Mouse (Mus musculus): ENCODE data around the gene Vmn1r69. TPM values are rescaled to one million over a fixed set of nuclear protein-coding genes. Genes with fewer than 3 reads are reported as not detected.

Gene Vmn1r69
- not detected in 2 replicates for polyA plus RNA-seq (2016; fragmentation: Nextera tagmentation; extraction: Ambion mirVana)

DNA sequence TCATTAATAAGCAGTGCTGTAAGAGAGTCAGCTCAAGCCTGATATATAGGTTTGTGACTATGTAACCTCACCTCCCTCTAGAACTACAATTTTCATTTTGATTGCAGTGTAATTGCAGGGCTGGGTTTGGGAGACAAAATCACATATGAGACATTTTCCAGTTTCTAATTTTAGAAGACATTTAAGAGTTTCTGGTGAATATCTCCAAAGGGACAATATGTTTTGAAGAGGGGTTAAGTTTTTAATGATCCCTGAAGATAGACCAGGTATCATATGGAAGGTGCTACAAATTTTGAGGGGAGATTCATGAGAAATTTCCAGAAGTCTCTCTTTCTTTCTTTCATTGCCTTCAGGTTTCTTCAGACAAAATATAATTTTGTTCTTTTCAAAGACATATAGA lies at the start of gene Vmn1r69:
TSS of gene Vmn1r69 (minus strand) at position 101 of the 400 bp plus-strand sequence.
- Histone ChIP-seq H3K27ac (no peak within 1 kb of the TSS), H3K4me3 (no peak within 1 kb of the TSS), H3K36me3 (no peaks in the 10 kb centered on the region), H3K27me3 (ENCODE audit: low read depth, poor library complexity, severe bottlenecking) (no peaks in the 10 kb centered on the region), H3K9me3 (replicated peaks) (peaks cover 2% of the 10 kb centered on the region; the same call in 1 of the 2 replicates), H3K4me1 (no peaks in the 10 kb centered on the region)
- no peak for DNase-seq (ENCODE audit: low spot score)

DNA sequence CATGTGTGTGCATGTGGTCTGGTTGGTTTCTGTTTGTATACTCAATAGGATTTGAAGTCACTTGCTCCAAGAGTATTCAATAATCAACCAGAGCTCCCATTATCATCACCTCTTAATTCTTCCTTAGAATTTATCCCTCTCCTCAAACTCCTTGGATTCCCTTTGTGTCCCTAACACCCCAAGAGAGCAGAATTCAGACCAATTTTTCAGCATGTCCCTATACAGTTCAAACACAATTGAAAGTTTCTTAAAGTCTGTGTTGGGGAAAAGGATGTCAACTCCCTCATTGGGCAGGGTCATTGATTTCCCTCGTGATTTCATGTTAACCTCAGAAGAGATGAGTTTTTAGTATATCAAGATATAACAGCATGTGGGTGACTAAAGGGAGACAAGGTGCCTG lies 17.8 kb upstream of the Vmn1r69 start, which contains the start of gene Vmn1r70:
TSS of gene Vmn1r70 (plus strand) at position 301 of the 400 bp plus-strand sequence.
- Histone ChIP-seq H3K27ac (no peak within 1 kb of the TSS), H3K4me3 (no peak within 1 kb of the TSS), H3K9me3 (replicated peaks) (peaks cover 11% of the 10 kb centered on the region; the same call in 1 of the 2 replicates), H3K36me3 (no peaks in the 10 kb centered on the region), H3K27me3 (ENCODE audit: low read depth, poor library complexity, severe bottlenecking) (no peaks in the 10 kb centered on the region), H3K4me1 (no peaks in the 10 kb centered on the region)
- no peak for DNase-seq (ENCODE audit: low spot score)
- WGBS, result 76% methylated on average over 1 of the region's 1 CpGs

DNA sequence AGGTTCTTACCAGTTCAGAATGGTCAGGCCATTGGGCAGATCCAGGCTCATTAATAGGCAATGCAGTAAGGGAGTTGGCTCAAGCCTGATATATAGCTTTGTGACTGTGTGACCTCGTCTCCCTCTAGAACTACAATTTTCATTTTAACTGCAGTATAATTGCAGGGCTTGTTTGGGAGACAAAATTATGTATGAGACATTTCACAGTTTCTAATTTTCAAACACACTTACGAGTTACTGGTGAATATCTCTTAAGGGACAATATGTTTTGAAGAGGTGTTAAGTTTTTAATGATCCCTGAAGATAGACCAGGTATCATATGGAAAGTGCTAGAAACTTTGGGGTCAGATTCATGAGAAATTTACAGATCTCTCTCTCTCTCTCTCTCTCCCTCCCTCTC lies 55.1 kb downstream of the Vmn1r69 start, which contains the start of gene Vmn1r68:
TSS of gene Vmn1r68 (minus strand) at position 101 of the 400 bp plus-strand sequence.
- Histone ChIP-seq H3K27ac (no peak within 1 kb of the TSS), H3K4me1 (no peaks in the 10 kb centered on the region), H3K9me3 (replicated peaks) (no peaks in the 10 kb centered on the region), H3K4me3 (no peak within 1 kb of the TSS), H3K27me3 (ENCODE audit: low read depth, poor library complexity, severe bottlenecking) (no peaks in the 10 kb centered on the region), H3K36me3 (no peaks in the 10 kb centered on the region)
- WGBS, result 85% methylated on average over 2 of the region's 2 CpGs
- DNase-seq (ENCODE audit: low spot score), result no peak

Other genes starting within 250 kb of the Vmn1r69 start
- not detected in 2 replicates for gene Vmn1r67, start 170.3 kb downstream of the Vmn1r69 start, polyA plus RNA-seq (2016; fragmentation: Nextera tagmentation; extraction: Ambion mirVana)
- 33.3 and 36.4 TPM in 2 replicates for gene Zik1, start 118.3 kb downstream of the Vmn1r69 start, polyA plus RNA-seq (2016; fragmentation: Nextera tagmentation; extraction: Ambion mirVana)
- gene Vmn1r68, start 55.2 kb downstream of the Vmn1r69 start, polyA plus RNA-seq (2016; fragmentation: Nextera tagmentation; extraction: Ambion mirVana), result not detected in 2 replicates
- not detected in 2 replicates for gene Vmn1r70, start 17.9 kb upstream of the Vmn1r69 start, polyA plus RNA-seq (2016; fragmentation: Nextera tagmentation; extraction: Ambion mirVana)
- gene Nlrp4b, start 74.1 kb upstream of the Vmn1r69 start, polyA plus RNA-seq (2016; fragmentation: Nextera tagmentation; extraction: Ambion mirVana), result not detected in 2 replicates
- gene Vmn1r71, start 140.7 kb upstream of the Vmn1r69 start, polyA plus RNA-seq (2016; fragmentation: Nextera tagmentation; extraction: Ambion mirVana), result not detected in 2 replicates